ENCODE assay signal across 8 mouse cellular contexts in genomic region chr12:58212261-58212923, GRCm38 (mm10). TPM values are rescaled to one million over a fixed set of nuclear protein-coding genes. Genes with fewer than 3 reads are reported as not detected.
DNase-seq lines count a peak whose midpoint lies in the region; ATAC-seq and TF ChIP-seq lines count a peak whose summit lies in the region.

No protein-coding gene starts in this region.

- H3K4me2 ChIP-seq in lung, embryonic 15.5 days = peak overlapping the region; percentile 75
- H3K4me2 ChIP-seq in hindbrain, postnatal 0 days (ENCODE audit: low read depth, low read length) = peak overlapping the region; percentile 89
- H3K4me2 ChIP-seq in limb, embryonic 13.5 days (replicated peaks) = peak overlapping the region; percentile 96
- peak overlapping the region; percentile 81 for H3K4me2 ChIP-seq in neural tube, embryonic 15.5 days

- no peak overlapping the region for H3K9ac ChIP-seq in lung, embryonic 15.5 days
- peak overlapping the region; percentile 52 for H3K9ac ChIP-seq in hindbrain, postnatal 0 days (replicated peaks; ENCODE audit: low read length)
- H3K9ac ChIP-seq in limb, embryonic 13.5 days = peak overlapping the region; percentile 66
- H3K9ac ChIP-seq in neural tube, embryonic 15.5 days (replicated peaks) = peak overlapping the region; percentile 53

- WGBS in lung, embryonic 15.5 days = under 1% methylated on average over 33 of the region's 39 CpGs
- WGBS in forebrain, embryonic 10.5 days = under 1% methylated on average over 39 of the region's 39 CpGs
- under 1% methylated on average over 39 of the region's 39 CpGs for WGBS in hindbrain, postnatal 0 days
- 1% methylated on average over 39 of the region's 39 CpGs for WGBS in limb, embryonic 13.5 days
- under 1% methylated on average over 39 of the region's 39 CpGs for WGBS in neural tube, embryonic 15.5 days

- H3K4me3 ChIP-seq in lung, embryonic 15.5 days = peak overlapping the region; percentile 38
- H3K4me3 ChIP-seq in forebrain, embryonic 10.5 days = peak overlapping the region; percentile 57
- H3K4me3 ChIP-seq in hindbrain, postnatal 0 days (ENCODE audit: low read length) = peak overlapping the region; percentile 53
- H3K4me3 ChIP-seq in limb, embryonic 13.5 days = peak overlapping the region; percentile 56
- H3K4me3 ChIP-seq in neural tube, embryonic 15.5 days (replicated peaks) = peak overlapping the region; percentile 54

- H3K36me3 ChIP-seq in lung, embryonic 15.5 days = no peaks in the 10 kb centered on the region
- no peaks in the 10 kb centered on the region for H3K36me3 ChIP-seq in forebrain, embryonic 10.5 days (replicated peaks)
- H3K36me3 ChIP-seq in hindbrain, postnatal 0 days (ENCODE audit: insufficient read depth, low read length) = no peaks in the 10 kb centered on the region
- H3K36me3 ChIP-seq in limb, embryonic 13.5 days = no peaks in the 10 kb centered on the region
- no peaks in the 10 kb centered on the region for H3K36me3 ChIP-seq in neural tube, embryonic 15.5 days

- no peak for DNase-seq in lung, postnatal 36 days
- peak; percentile 37 for DNase-seq in forebrain, embryonic 10.5 days (ENCODE audit: extremely low spot score, low spot score)
- DNase-seq in hindbrain, postnatal 0 days (ENCODE audit: low spot score) = peak; percentile 62
- no peak for DNase-seq in urinary bladder, adult 2 months (ENCODE audit: low spot score)
- DNase-seq in thymus, adult 18-20 months = no peak

- H3K27ac ChIP-seq in lung, embryonic 15.5 days = no peak overlapping the region
- no peak overlapping the region for H3K27ac ChIP-seq in forebrain, embryonic 10.5 days
- H3K27ac ChIP-seq in hindbrain, postnatal 0 days = peak overlapping the region; percentile 41
- no peak overlapping the region for H3K27ac ChIP-seq in limb, embryonic 13.5 days
- peak overlapping the region; percentile 42 for H3K27ac ChIP-seq in neural tube, embryonic 15.5 days (replicated peaks)

- H3K9me3 ChIP-seq in lung, embryonic 15.5 days = no peaks in the 10 kb centered on the region
- no peaks in the 10 kb centered on the region for H3K9me3 ChIP-seq in forebrain, embryonic 10.5 days
- no peaks in the 10 kb centered on the region for H3K9me3 ChIP-seq in hindbrain, postnatal 0 days (ENCODE audit: low read length)
- H3K9me3 ChIP-seq in limb, embryonic 13.5 days = no peaks in the 10 kb centered on the region
- H3K9me3 ChIP-seq in neural tube, embryonic 15.5 days (replicated peaks) = no peaks in the 10 kb centered on the region

- H3K4me1 ChIP-seq in lung, embryonic 15.5 days = peaks cover 27% of the 10 kb centered on the region
- H3K4me1 ChIP-seq in forebrain, embryonic 10.5 days = peaks cover 43% of the 10 kb centered on the region
- peaks cover 18% of the 10 kb centered on the region; the same call in 1 of the 2 replicates for H3K4me1 ChIP-seq in hindbrain, postnatal 0 days (ENCODE audit: insufficient read depth, low read length)
- H3K4me1 ChIP-seq in limb, embryonic 13.5 days = peaks cover 31% of the 10 kb centered on the region
- H3K4me1 ChIP-seq in neural tube, embryonic 15.5 days = peaks cover 47% of the 10 kb centered on the region

- H3K27me3 ChIP-seq in lung, embryonic 15.5 days = peaks cover 36% of the 10 kb centered on the region
- peaks cover 85% of the 10 kb centered on the region for H3K27me3 ChIP-seq in forebrain, embryonic 10.5 days (ENCODE audit: poor library complexity, severe bottlenecking)
- H3K27me3 ChIP-seq in hindbrain, postnatal 0 days (ENCODE audit: insufficient read depth, low read length) = peaks cover 14% of the 10 kb centered on the region; the same call in 1 of the 2 replicates
- H3K27me3 ChIP-seq in limb, embryonic 13.5 days = peaks cover 56% of the 10 kb centered on the region
- peaks cover 26% of the 10 kb centered on the region for H3K27me3 ChIP-seq in neural tube, embryonic 15.5 days (replicated peaks)

- 0 out of 2 replicates have a peak, but pooled peaks have one; percentile 29 for ATAC-seq in lung, embryonic 15.5 days (ENCODE audit: borderline replicate concordance, extremely low read depth, low FRiP score, low TSS enrichment)
- ATAC-seq in hindbrain, postnatal 0 days = peak; percentile 69
- ATAC-seq in limb, embryonic 13.5 days (ENCODE audit: low FRiP score, low read depth) = peak; percentile 55
- peak; percentile 73 for ATAC-seq in neural tube, embryonic 15.5 days (ENCODE audit: low FRiP score)

- no peak for TF ChIP-seq CTCF in hindbrain, postnatal 0 days (IDR thresholded peaks at IDR 0.05; ENCODE audit: low read depth)

RNA-seq across cellular contexts. Expression of gene Sstr1, which starts 0.8 kb away (rescaled TPM):
- polyA plus RNA-seq in lung, embryonic 15.5 days (2015; fragmentation: Nextera tagmentation; extraction: Ambion mirVana) = 0.30 and 0.32 TPM in 2 replicates
- polyA plus RNA-seq in forebrain, embryonic 10.5 days (2016; fragmentation: Nextera tagmentation; extraction: Ambion mirVana) = 0.06 TPM in 1 of 2 replicates, not detected in the other
- 46.8 and 49.1 TPM in 2 replicates for total RNA-seq in hindbrain, postnatal 0 days (2014; rRNA removed)
- polyA plus RNA-seq in hindbrain, postnatal 0 days (2015; fragmentation: Nextera tagmentation; extraction: Ambion mirVana) = 14.0 and 16.5 TPM in 2 replicates
- polyA plus RNA-seq in limb, embryonic 13.5 days (2015; fragmentation: Nextera tagmentation; extraction: Ambion mirVana) = 3.7 and 3.8 TPM in 2 replicates
- polyA plus RNA-seq in neural tube, embryonic 15.5 days (2015; fragmentation: Nextera tagmentation; extraction: Ambion mirVana) = 22.7 and 26.5 TPM in 2 replicates
- polyA plus RNA-seq in urinary bladder, adult 2 months (2012; rRNA removed) = 0.32 and 0.37 TPM in 2 replicates

RNA-seq across cellular contexts. Expression of gene Clec14a, which starts 56.7 kb away (rescaled TPM):
- 34.0 and 38.6 TPM in 2 replicates for polyA plus RNA-seq in lung, embryonic 15.5 days (2015; fragmentation: Nextera tagmentation; extraction: Ambion mirVana)
- 5.4 and 5.5 TPM in 2 replicates for polyA plus RNA-seq in forebrain, embryonic 10.5 days (2016; fragmentation: Nextera tagmentation; extraction: Ambion mirVana)
- 6.8 and 9.3 TPM in 2 replicates for total RNA-seq in hindbrain, postnatal 0 days (2014; rRNA removed)
- polyA plus RNA-seq in hindbrain, postnatal 0 days (2015; fragmentation: Nextera tagmentation; extraction: Ambion mirVana) = 6.4 and 6.9 TPM in 2 replicates
- 15.0 and 15.4 TPM in 2 replicates for polyA plus RNA-seq in limb, embryonic 13.5 days (2015; fragmentation: Nextera tagmentation; extraction: Ambion mirVana)
- polyA plus RNA-seq in neural tube, embryonic 15.5 days (2015; fragmentation: Nextera tagmentation; extraction: Ambion mirVana) = 7.2 and 9.1 TPM in 2 replicates
- polyA plus RNA-seq in urinary bladder, adult 2 months (2012; rRNA removed) = 9.3 and 11.2 TPM in 2 replicates

Comparison
In these comparisons a context has a peak if more than half of its experiments do, and no peak if none do; other contexts are left out.
1. H3K27ac ChIP-seq: peak in hindbrain, postnatal 0 days (single experiment) and neural tube, embryonic 15.5 days (single experiment); none in lung, embryonic 15.5 days (single experiment), forebrain, embryonic 10.5 days (single experiment) and limb, embryonic 13.5 days (single experiment).
2. DNase-seq: peak in forebrain, embryonic 10.5 days (single experiment) and hindbrain, postnatal 0 days (single experiment); none in lung, postnatal 36 days (single experiment), urinary bladder, adult 2 months (single experiment) and thymus, adult 18-20 months (0 of 2).
3. Peak in every context shown above with its lines, with median percentiles within 50 percentile points of each other: ATAC-seq, H3K4me2 ChIP-seq and H3K4me3 ChIP-seq.